Mouse (Mus musculus): Measurements from ENCODE around the gene Zbed5. TPM values are rescaled to one million over a fixed set of nuclear protein-coding genes. Genes with fewer than 3 reads are reported as not detected.
"Not testable (repeated sequence)": the region's sequence is repeated elsewhere in the genome, so short reads cannot be mapped to it uniquely, and the experiment has no call there.

The Zbed5 gene
- polyA plus RNA-seq, 1 experiment from 2014 or later = 17.2 TPM

DNA sequence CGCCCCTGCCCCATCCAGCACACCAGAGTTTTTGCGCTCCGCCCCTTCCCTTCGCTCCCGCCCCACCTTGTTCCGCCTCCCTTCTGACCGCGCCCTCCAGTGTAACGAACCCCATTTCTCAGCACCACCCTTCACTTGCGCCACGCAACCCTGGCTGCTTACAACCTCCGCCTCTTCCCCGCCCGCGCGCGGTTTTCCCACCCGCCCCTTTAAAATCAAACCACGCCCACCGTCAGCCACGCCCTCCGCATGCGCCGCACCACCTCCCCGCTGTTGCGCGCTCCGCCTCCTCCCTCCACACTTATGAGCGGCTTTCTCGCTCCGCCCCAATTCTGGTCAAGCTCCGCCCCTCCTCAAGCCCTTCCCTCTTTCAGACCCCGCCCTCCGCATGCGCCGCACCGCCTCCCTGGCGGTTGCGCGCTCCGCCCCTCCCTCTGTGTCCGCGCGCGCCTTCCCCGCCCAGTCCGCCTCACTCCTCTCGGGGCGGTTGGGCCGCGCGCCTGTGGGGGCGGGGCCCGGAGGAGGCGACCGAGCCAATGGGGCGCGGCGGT is 46.0 kb downstream of the Zbed5 start, which contains the start of gene Vkorc1l1:
Gene Vkorc1l1 (plus strand): TSS at position 476 of the 551 bp plus-strand sequence.
- no peaks in the 10 kb centered on the region for H3K27me3 ChIP-seq

DNA sequence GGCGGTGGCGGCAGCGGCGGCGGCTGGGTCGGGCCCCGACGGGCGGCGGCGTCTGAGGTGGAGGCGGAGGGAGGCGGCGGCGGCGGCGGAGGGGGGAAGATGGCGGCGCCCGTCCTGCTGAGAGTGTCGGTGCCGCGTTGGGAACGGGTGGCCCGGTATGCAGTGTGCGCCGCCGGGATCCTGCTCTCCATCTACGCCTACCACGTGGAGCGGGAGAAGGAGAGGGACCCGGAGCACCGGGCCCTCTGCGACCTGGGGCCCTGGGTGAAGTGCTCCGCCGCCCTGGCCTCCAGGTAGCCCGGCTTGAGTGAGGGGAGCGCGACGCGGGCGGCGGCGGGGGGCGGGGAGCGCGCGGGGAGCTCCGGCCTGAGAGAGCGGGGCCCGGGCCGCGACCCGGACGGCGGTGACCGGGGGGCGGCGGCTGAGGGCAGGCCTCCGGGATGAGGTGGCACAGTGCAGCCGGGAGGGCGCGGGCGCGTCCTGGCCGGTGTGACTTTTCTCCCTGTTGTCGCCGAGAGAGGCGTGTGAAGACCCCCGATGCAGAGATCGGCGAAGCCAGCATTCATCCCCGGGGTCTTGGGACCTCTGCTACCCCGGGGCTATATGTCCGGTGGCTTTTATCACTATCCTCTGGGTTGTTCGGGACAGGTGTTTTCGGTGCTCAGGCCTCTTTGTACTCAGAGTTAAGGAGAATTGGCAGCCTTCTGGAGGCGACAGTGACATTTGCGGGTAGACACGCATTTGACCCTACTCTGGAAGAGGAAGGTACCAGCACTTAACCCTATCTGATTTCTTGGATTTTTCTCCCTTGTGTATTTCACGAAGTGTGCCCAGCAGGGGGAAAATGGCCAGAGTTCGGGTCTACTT is 46.8 kb downstream of the Zbed5 start:
- Histone ChIP-seq H3K9ac (replicated peaks) (peak overlapping the region; percentile 65), H3K4me3 (peak overlapping the region; percentile 64), H3K4me2 (replicated peaks) (peak overlapping the region; percentile 83), H3K4me1 (peaks cover 14% of the 10 kb centered on the region), H3K27ac (replicated peaks) (peak overlapping the region; percentile 29; the same call in 1 of the 2 replicates)
- H3K36me3 ChIP-seq, H3K27me3 ChIP-seq, H3K9me3 ChIP-seq: not testable (repeated sequence)
- peak; percentile 80 for ATAC-seq (replicated peaks)
- under 1% methylated on average over 54 of the region's 82 CpGs for WGBS

More for the DNA sequence above, 46.0 kb downstream of the Zbed5 start, which contains the start of gene Vkorc1l1:
- WGBS = under 1% methylated on average over 57 of the region's 59 CpGs
- peak within 1 kb of the TSS; percentile 64 for H3K4me3 ChIP-seq
- peak within 1 kb of the TSS; percentile 83 for H3K4me2 ChIP-seq (replicated peaks)
- H3K27ac ChIP-seq (replicated peaks) = peak within 1 kb of the TSS; percentile 77
- H3K36me3 ChIP-seq = no peaks in the 10 kb centered on the region
- peak; percentile 95 for ATAC-seq (replicated peaks)
- H3K9me3 ChIP-seq = no peaks in the 10 kb centered on the region
- peak within 1 kb of the TSS; percentile 65 for H3K9ac ChIP-seq (replicated peaks)
- H3K4me1 ChIP-seq = peaks cover 14% of the 10 kb centered on the region

DNA sequence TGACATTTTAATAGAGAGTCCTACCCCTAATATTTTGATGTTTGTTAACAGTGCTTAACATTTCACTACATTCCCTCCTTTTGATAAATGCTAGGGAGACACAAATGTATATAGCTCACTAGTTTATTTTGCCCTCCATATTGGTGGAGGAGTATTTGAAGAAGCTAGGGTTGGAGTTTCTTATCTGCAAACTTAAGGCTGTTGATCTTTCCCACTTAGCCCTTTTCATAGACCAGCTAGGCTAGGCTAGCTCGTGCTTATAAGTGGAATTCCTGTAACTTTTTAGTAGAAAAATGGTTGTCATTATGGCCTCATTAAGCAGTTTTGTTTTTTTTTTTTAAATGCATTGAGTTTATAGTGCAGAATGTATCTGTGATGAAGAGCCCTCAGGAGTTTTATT is 47.9 kb downstream of the Zbed5 start:
- Histone ChIP-seq H3K9ac (replicated peaks) (no peak overlapping the region), H3K27ac (replicated peaks) (no peak overlapping the region), H3K4me3 (no peak overlapping the region), H3K4me2 (replicated peaks) (no peak overlapping the region; the same call in 1 of the 2 replicates), H3K4me1 (peaks cover 14% of the 10 kb centered on the region), H3K9me3 (no peaks in the 10 kb centered on the region), H3K36me3 (no peaks in the 10 kb centered on the region), H3K27me3 (no peaks in the 10 kb centered on the region)
- no peak for ATAC-seq (replicated peaks)
- 83% methylated on average over 1 of the region's 1 CpGs for WGBS

DNA sequence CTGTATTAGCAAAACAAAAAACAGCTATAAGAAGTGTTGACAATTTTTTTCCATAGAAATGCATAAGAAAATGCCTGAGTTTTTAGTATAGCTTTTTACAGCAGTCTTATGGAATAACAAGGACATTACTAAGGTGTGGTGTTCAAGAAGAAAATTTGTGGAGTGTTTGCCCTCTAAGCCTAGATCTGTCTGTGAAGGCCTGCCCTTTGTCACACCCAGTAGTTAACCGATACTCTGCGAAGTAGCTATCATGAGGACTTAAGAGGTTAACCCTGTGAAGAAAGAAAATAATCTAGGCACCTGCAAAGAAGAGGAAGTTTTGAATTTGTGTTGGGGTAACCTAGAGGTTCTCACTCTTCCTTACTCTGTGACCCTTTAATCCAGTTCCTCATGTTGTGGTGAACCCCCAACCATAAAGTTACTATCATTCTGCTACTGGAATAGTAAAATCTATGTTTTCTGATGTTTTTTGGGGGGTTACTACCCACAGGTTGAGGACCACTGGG is 52.1 kb downstream of the Zbed5 start:
- H3K4me3 ChIP-seq = no peak overlapping the region
- no peak overlapping the region for H3K4me2 ChIP-seq (replicated peaks)
- no peaks in the 10 kb centered on the region for H3K36me3 ChIP-seq
- H3K9ac ChIP-seq (replicated peaks) = no peak overlapping the region
- H3K27me3 ChIP-seq = no peaks in the 10 kb centered on the region
- WGBS = 90% methylated on average over 2 of the region's 2 CpGs
- ATAC-seq (replicated peaks) = no peak
- H3K9me3 ChIP-seq = no peaks in the 10 kb centered on the region
- no peak overlapping the region for H3K27ac ChIP-seq (replicated peaks)
- H3K4me1 ChIP-seq = peaks cover 10% of the 10 kb centered on the region

DNA sequence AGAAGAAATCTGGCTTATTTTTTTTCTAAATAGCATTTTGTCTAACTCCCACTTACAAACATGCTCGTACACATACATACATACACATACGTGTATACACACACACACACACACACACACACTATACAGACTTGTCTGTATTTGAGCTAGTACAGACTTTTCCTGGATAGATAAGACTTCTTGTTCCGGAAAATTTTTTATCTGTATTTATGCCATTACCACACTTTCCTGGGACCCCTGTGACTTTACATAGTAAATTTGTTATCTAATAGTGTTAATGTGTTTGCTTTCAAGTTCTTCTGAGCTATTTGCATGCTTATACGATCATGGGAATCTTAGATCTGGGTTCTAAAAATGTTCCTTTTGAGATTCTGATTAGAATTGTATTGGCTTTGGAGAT is 56.6 kb downstream of the Zbed5 start:
- no peaks in the 10 kb centered on the region for H3K9me3 ChIP-seq
- no peaks in the 10 kb centered on the region for H3K27me3 ChIP-seq
- H3K36me3 ChIP-seq = no peaks in the 10 kb centered on the region
- H3K4me2 ChIP-seq (replicated peaks) = no peak overlapping the region
- no peak overlapping the region for H3K9ac ChIP-seq (replicated peaks)
- 96% methylated on average over 4 of the region's 4 CpGs for WGBS
- no peak for ATAC-seq (replicated peaks)
- no peaks in the 10 kb centered on the region for H3K4me1 ChIP-seq
- no peak overlapping the region for H3K4me3 ChIP-seq
- H3K27ac ChIP-seq (replicated peaks) = no peak overlapping the region

Other genes starting within 250 kb of the Zbed5 start
- gene Zfp11, start 225.6 kb upstream of the Zbed5 start, polyA plus RNA-seq (2015; fragmentation: Nextera tagmentation; extraction: Ambion mirVana) = 9.3 and 9.4 TPM in 2 replicates
- gene Sept14, start 187.2 kb upstream of the Zbed5 start, polyA plus RNA-seq (2015; fragmentation: Nextera tagmentation; extraction: Ambion mirVana) = not detected in 2 replicates
- gene Mrps17, start 180.2 kb upstream of the Zbed5 start, polyA plus RNA-seq (2015; fragmentation: Nextera tagmentation; extraction: Ambion mirVana) = 189 TPM in 2 replicates
- gene Nipsnap2, start 170.7 kb upstream of the Zbed5 start, polyA plus RNA-seq (2015; fragmentation: Nextera tagmentation; extraction: Ambion mirVana) = 75.0 and 79.4 TPM in 2 replicates
- gene Psph, start 108.3 kb upstream of the Zbed5 start, polyA plus RNA-seq (2015; fragmentation: Nextera tagmentation; extraction: Ambion mirVana) = 47.9 and 48.0 TPM in 2 replicates
- gene Sumf2, start 48.7 kb upstream of the Zbed5 start, polyA plus RNA-seq (2015; fragmentation: Nextera tagmentation; extraction: Ambion mirVana) = 25.4 and 27.0 TPM in 2 replicates
- gene Chchd2, start 8.3 kb upstream of the Zbed5 start, polyA plus RNA-seq (2015; fragmentation: Nextera tagmentation; extraction: Ambion mirVana) = 895 and 945 TPM in 2 replicates
- 0.45 and 0.50 TPM in 2 replicates for gene Phkg1, start 2.8 kb downstream of the Zbed5 start, polyA plus RNA-seq (2015; fragmentation: Nextera tagmentation; extraction: Ambion mirVana)
- gene Nupr1l, start 12.8 kb downstream of the Zbed5 start, polyA plus RNA-seq (2015; fragmentation: Nextera tagmentation; extraction: Ambion mirVana) = 3.9 and 6.0 TPM in 2 replicates
- 30.4 and 31.3 TPM in 2 replicates for gene Vkorc1l1, start 46.2 kb downstream of the Zbed5 start, polyA plus RNA-seq (2015; fragmentation: Nextera tagmentation; extraction: Ambion mirVana)
- 17.6 TPM in 2 replicates for gene Gusb, start 107.3 kb downstream of the Zbed5 start, polyA plus RNA-seq (2015; fragmentation: Nextera tagmentation; extraction: Ambion mirVana)
- gene Asl, start 133.5 kb downstream of the Zbed5 start, polyA plus RNA-seq (2015; fragmentation: Nextera tagmentation; extraction: Ambion mirVana) = 23.1 and 29.5 TPM in 2 replicates
- gene Crcp, start 133.6 kb downstream of the Zbed5 start, polyA plus RNA-seq (2015; fragmentation: Nextera tagmentation; extraction: Ambion mirVana) = 72.9 and 82.8 TPM in 2 replicates
- gene Tpst1, start 177.6 kb downstream of the Zbed5 start, polyA plus RNA-seq (2015; fragmentation: Nextera tagmentation; extraction: Ambion mirVana) = 57.5 and 57.7 TPM in 2 replicates
- gene Kctd7, start 249.1 kb downstream of the Zbed5 start, polyA plus RNA-seq (2015; fragmentation: Nextera tagmentation; extraction: Ambion mirVana) = 13.5 TPM in 2 replicates